Mouse (Mus musculus) MEL-GATA-1-ER (cell line): ENCODE data around the gene Cebpe.

Experiments
- DNase-seq: peaks from one replicate; pipeline ENCODE4 v3.0.0-alpha.2; 2012; ENCODE audit warnings: low read depth; ENCODE audit errors: extremely low read depth

The Cebpe gene

DNA sequence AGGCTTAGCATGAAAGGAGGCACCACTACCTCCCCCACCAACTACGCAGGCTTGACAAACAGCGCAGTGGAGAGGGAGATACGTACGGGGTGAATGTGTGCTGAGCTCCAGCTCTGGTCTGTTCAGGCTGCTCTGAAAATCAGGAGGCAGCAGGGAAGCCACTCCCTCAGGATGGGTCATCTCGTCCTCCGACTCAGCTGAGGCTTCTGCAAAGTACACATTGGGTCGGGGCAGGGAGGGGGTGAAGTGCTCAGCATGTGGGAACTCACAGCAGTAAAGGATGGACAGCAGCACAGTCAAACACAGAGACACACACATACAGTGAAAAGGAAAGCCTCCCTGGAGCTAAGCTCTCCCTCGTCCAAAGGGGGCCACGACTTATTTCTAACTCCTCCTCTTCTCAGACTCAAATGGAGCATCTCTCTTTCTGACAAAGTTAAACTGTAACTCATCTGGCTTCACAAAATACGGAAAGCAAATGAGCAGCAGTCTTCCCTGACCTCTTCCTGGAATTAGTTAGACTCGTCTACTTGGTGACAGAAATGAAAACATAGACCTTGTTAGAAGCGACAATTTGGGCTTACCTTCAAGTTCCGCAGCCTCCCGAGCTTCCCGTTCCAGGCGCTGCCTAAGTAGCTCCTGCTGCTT, 33.2 kb downstream of the Cebpe start:
- DNase-seq, result no peak

DNA sequence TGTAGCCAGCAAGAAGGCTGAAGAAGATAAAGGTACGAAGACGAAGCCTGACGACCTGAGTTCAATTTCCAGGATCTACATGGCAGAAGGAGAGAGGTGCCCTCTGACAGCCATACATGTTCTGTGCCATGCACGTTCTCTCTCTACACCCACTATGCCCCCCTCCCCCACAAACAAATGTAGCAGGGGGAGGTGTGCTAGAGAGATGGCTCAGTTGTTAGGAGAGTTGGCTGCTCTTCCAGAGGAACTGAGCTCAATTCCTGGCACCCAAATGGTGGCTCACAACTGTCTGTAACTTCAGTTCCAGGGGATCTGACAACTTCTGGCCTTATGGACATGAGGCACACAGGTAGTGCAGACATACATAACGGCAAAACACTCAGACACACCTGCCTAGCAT, 35.7 kb downstream of the Cebpe start:
- no peak for DNase-seq

DNA sequence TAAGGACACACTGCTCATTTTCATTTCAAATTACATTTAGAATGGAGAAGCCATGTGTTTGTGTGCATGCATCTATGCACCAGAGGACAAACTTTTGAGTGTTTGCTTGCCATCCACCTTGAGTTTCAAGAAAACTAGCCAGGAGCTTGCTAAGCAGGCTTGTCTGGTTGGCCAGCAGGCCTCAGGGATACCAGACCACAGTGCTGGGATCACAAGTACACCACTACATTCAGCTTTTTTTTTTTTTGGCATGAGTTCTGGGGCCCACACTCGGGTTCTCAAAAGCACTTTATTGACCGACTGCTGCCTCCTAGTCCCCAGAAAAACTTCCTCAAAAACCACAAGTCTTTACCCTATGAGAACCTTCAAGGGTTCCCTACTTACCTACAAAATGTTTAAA, 37.7 kb downstream of the Cebpe start:
- DNase-seq, result no peak

DNA sequence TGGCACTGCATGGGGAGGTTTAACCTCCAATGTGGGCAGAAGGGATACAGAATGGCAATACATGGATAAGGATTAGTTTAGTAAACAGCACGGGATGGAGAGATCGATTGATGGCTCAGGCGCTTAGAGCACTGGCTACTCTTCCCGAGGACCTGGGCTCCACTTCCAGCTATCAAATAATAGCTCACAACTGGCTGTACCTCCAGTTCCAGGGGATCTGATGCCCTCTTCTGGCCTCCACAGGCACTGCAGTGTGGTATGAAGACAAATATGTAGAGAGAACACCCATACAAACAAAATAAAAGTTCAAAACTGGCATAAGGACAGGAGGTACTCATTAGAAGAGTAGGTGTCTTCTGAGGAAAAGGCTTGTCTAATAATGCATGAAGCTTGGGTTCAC, 42.6 kb downstream of the Cebpe start:
- peak; percentile 24 for DNase-seq

DNA sequence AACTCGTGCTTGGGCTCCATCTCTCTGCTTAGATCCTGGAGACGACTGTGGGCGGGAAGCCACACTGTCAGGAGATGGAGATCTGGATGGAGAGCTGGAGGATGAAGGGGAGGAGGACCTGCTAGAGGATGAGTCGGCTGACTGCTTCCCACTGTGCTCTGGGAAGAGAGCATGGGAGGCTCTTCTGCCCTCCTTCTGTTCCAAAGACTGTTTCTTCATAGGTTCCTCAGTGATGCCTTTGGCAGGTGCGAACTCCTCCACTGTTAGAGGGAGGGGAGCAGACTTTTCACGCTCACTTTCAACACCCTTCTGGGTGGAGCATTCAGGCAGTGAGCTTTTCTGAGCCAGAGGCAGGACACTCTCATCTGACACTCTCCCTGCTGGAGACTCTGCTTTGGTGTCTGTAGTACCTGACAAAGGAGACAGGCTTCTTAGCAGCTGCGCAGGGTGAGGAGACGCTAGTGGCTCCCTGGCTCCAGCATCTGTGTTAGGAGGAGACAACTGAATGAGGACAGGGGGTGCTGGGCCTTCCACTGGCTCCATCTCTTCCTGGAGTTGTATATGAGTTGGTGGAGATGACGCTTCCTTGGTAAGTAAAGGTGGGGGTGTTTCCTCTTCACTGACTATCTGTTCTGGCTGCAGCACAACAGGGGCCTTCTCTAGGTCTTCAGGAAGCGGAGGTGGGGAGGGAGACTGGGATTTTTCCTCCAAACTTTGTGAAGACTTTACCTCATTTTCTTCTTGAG, 47.3 kb downstream of the Cebpe start:
- no peak for DNase-seq
